Comparison of ENCODE assay signal across 28 mouse cellular contexts in genomic region chr17:5996589-5996988, GRCm38 (mm10). TPM values are rescaled to one million over a fixed set of nuclear protein-coding genes. Genes with fewer than 3 reads are reported as not detected.
DNase-seq lines count a peak whose midpoint lies in the region; ATAC-seq and TF ChIP-seq lines count a peak whose summit lies in the region.
"Had no signal": no experiment of that assay in that cellular context is flagged by ENCODE, and none has a peak within 500 bp of the region (broad histone marks: within the 10 kb centered on the region; RNA-seq: fewer than 3 reads in every experiment).

No protein-coding gene starts in this region.

- H3K4me2 ChIP-seq in heart, embryonic 14.5 days (ENCODE audit: low read length), result peak overlapping the region; percentile 24
- no peak overlapping the region for H3K4me2 ChIP-seq in heart, embryonic 15.5 days
- H3K4me2 ChIP-seq: embryonic facial prominence, embryonic 15.5 days; forebrain, embryonic 15.5 days; hindbrain, embryonic 14.5 days; midbrain, embryonic 15.5 days; neural tube, embryonic 13.5 days had no signal

- H3K36me3 ChIP-seq in heart, embryonic 14.5 days (ENCODE audit: control insufficient read depth, insufficient read depth, low read length), result no peaks in the 10 kb centered on the region
- no peaks in the 10 kb centered on the region for H3K36me3 ChIP-seq in heart, embryonic 15.5 days
- H3K36me3 ChIP-seq: embryonic facial prominence, embryonic 15.5 days; forebrain, embryonic 15.5 days; G1E; midbrain, embryonic 15.5 days; neural tube, embryonic 13.5 days had no signal

- TF ChIP-seq CTCF in cerebellum, adult 2 months (IDR thresholded peaks at IDR 0.05; ENCODE audit: borderline replicate concordance, insufficient read depth, low read depth, low read length), result no peak

- peak overlapping the region; percentile 96 to 98 for H3K27ac ChIP-seq in heart, embryonic 14.5 days (replicated peaks in 1 of 2; ENCODE audit: control insufficient read depth in 1 of 2, insufficient read depth in 1 of 2, low read depth in 2 of 2, low read length in 2 of 2)
- H3K27ac ChIP-seq in heart, embryonic 15.5 days, result peak overlapping the region; percentile 91
- H3K27ac ChIP-seq in cerebellum, adult 2 months (ENCODE audit: insufficient read depth, low read length), result no peak overlapping the region
- H3K27ac ChIP-seq: embryonic facial prominence, embryonic 15.5 days; forebrain, embryonic 15.5 days; hindbrain, embryonic 14.5 days; kidney, postnatal 0 days; macrophage; midbrain, embryonic 15.5 days; neural tube, embryonic 13.5 days had no signal

- no peak for ATAC-seq in heart, embryonic 14.5 days (ENCODE audit: insufficient number of reproducible peaks, insufficient read depth, low FRiP score, low read depth)
- no peak for ATAC-seq in heart, embryonic 15.5 days (replicated peaks; ENCODE audit: insufficient number of reproducible peaks, insufficient read depth, low FRiP score, low read depth)
- ATAC-seq: forebrain, embryonic 15.5 days; inflammation-experienced regulatory T-cells, adult 6 months; liver, postnatal 0 days; midbrain, embryonic 15.5 days had no signal

- TF ChIP-seq POLR2A in cerebellum, adult 2 months (IDR thresholded peaks at IDR 0.05; ENCODE audit: borderline replicate concordance, insufficient read depth, low read length), result no peak

- H3K4me1 ChIP-seq in heart, embryonic 14.5 days (ENCODE audit: control insufficient read depth in 2 of 2, insufficient read depth in 2 of 2, low read length in 2 of 2), result peaks cover 42 to 59% of the 10 kb centered on the region in 2 experiments
- peaks cover 59% of the 10 kb centered on the region for H3K4me1 ChIP-seq in heart, embryonic 15.5 days (replicated peaks)
- peaks cover 49% of the 10 kb centered on the region for H3K4me1 ChIP-seq in cerebellum, adult 2 months (ENCODE audit: control insufficient read depth, insufficient read depth, low read length)
- H3K4me1 ChIP-seq: forebrain, embryonic 15.5 days; midbrain, embryonic 15.5 days; neural tube, embryonic 13.5 days had no signal

- H3K9me3 ChIP-seq in heart, embryonic 14.5 days (ENCODE audit: control insufficient read depth, low read length), result no peaks in the 10 kb centered on the region
- H3K9me3 ChIP-seq in heart, embryonic 15.5 days (replicated peaks), result no peaks in the 10 kb centered on the region
- H3K9me3 ChIP-seq: embryonic facial prominence, embryonic 15.5 days; forebrain, embryonic 15.5 days; G1E; midbrain, embryonic 15.5 days; neural tube, embryonic 13.5 days had no signal

- peak; percentile 95 for DNase-seq in heart, adult 11 months
- no peak for DNase-seq in heart, adult 18-20 months
- DNase-seq in heart, adult 8-10 months (ENCODE audit: low spot score), result no peak
- peak; percentile 77 for DNase-seq in skeletal muscle tissue, adult 2 months (ENCODE audit: low read depth, low spot score)
- no peak for DNase-seq in cerebellum, adult 2 months
- DNase-seq: B cell, adult 2 months; cerebellum, adult 18-20 months; layer of hippocampus, adult 9-11 months; left cerebral cortex, postnatal 4 days; liver; liver, postnatal 0 days; retina, postnatal 1 day; thymus, adult 18-20 months; thymus, postnatal 36 days had no signal

- H3K27me3 ChIP-seq in heart, embryonic 14.5 days (ENCODE audit: control insufficient read depth, insufficient read depth, low read length), result no peaks in the 10 kb centered on the region
- no peaks in the 10 kb centered on the region for H3K27me3 ChIP-seq in heart, embryonic 15.5 days
- H3K27me3 ChIP-seq in cerebellum, adult 2 months (ENCODE audit: control insufficient read depth, insufficient read depth, low read length), result no peaks in the 10 kb centered on the region
- H3K27me3 ChIP-seq: CH12.LX; embryonic facial prominence, embryonic 15.5 days; forebrain, embryonic 15.5 days; midbrain, embryonic 15.5 days; neural tube, embryonic 13.5 days; Patski had no signal

- H3K4me3 ChIP-seq in heart, embryonic 14.5 days (ENCODE audit: control insufficient read depth in 1 of 2, insufficient read depth in 1 of 2, low read depth in 1 of 2, low read length in 2 of 2), result no peak overlapping the region
- H3K4me3 ChIP-seq in heart, embryonic 15.5 days, result no peak overlapping the region
- H3K4me3 ChIP-seq in cerebellum, adult 2 months (replicated peaks; ENCODE audit: insufficient read depth, low read depth, low read length), result no peak overlapping the region
- H3K4me3 ChIP-seq: embryonic facial prominence, embryonic 15.5 days; forebrain, embryonic 15.5 days; left cerebral cortex, adult 2 months; midbrain, embryonic 15.5 days; neural tube, embryonic 13.5 days had no signal

- peak overlapping the region; percentile 55 for H3K9ac ChIP-seq in heart, embryonic 14.5 days (ENCODE audit: low read length)
- H3K9ac ChIP-seq in heart, embryonic 15.5 days, result no peak overlapping the region
- H3K9ac ChIP-seq: embryonic facial prominence, embryonic 15.5 days; forebrain, embryonic 15.5 days; hindbrain, embryonic 14.5 days; liver, postnatal 0 days; midbrain, embryonic 15.5 days; neural tube, embryonic 13.5 days had no signal

- 70% methylated on average over 14 of the region's 14 CpGs for WGBS in heart, embryonic 14.5 days
- WGBS in heart, embryonic 15.5 days, result 68% methylated on average over 14 of the region's 14 CpGs
- WGBS in cerebellum, adult 2 months, result 95% methylated on average over 14 of the region's 14 CpGs

RNA-seq across cellular contexts. Expression of gene Synj2, which starts 55.5 kb away (rescaled TPM):
- total RNA-seq in heart, adult 18-20 months (2021), result 10 to 100 TPM; 45.2 to 58.1 TPM
- polyA plus RNA-seq in heart, embryonic 14.5 days (2014; fragmentation: Nextera tagmentation; extraction: Ambion mirVana), result 4.3 and 4.7 TPM in 2 replicates
- 10 to 100 TPM; 59.2 to 67.8 (median 64.1) TPM for total RNA-seq in heart, adult 8-10 months (2022)
- 3.5 and 4.4 TPM in 2 replicates for polyA plus RNA-seq in heart, embryonic 15.5 days (2015; fragmentation: Nextera tagmentation; extraction: Ambion mirVana)
- polyA plus RNA-seq in cerebellum, adult 2 months (2012; rRNA removed), result 20.9 and 25.1 TPM in 2 replicates

Comparison
In these comparisons a context has a peak if more than half of its experiments do, and no peak if none do; other contexts are left out.
1. DNase-seq: peak in heart, adult 11 months (single experiment) and skeletal muscle tissue, adult 2 months (single experiment); none in heart, adult 18-20 months (0 of 2), heart, adult 8-10 months (single experiment) and cerebellum, adult 2 months (0 of 2).